Mouse (Mus musculus): Measurements from ENCODE around the gene Ythdc1.

GRCm38 (mm10) chr5:86839472-86839871, 35.5 kb downstream of the Ythdc1 start:
- no peak for TF ChIP-seq POLR2A (IDR thresholded peaks at IDR 0.05; ENCODE audit: borderline replicate concordance, extremely low read depth, insufficient read depth, insufficient read length, poor library complexity, severe bottlenecking)
- no peak for TF ChIP-seq CTCF (IDR thresholded peaks at IDR 0.05; ENCODE audit: borderline replicate concordance, extremely low read depth, insufficient read depth, insufficient read length)
